Mouse (Mus musculus): ENCODE data around the gene Nmt1.

- TF ChIP-seq CTCF (IDR thresholded peaks at IDR 0.05) (no peak), EP300 (IDR thresholded peaks at IDR 0.05) (no peak)
Observed at GRCm38 (mm10) chr11:103068272-103068671, 40.3 kb downstream of the Nmt1 start.
